Mouse (Mus musculus): ENCODE results near the gene Fkbp3. TPM values are rescaled to one million over a fixed set of nuclear protein-coding genes. Genes with fewer than 3 reads are reported as not detected.
A peak's percentile ranks its signal among the peaks of the same experiment; 100 is the strongest.

The Fkbp3 gene
- polyA plus RNA-seq, 2 experiments, result 66.5 to 152 TPM

GRCm38 (mm10) chr12:65065241-65065640 lies 8.6 kb downstream of the Fkbp3 start:
- TF ChIP-seq EP300 (IDR thresholded peaks at IDR 0.05; ENCODE audit: low read depth) (no peak), CTCF (IDR thresholded peaks at IDR 0.05; ENCODE audit: low read depth) (no peak)
- no peak for DNase-seq (ENCODE audit: low read depth in 3 of 3, low spot score in 3 of 3)
- no peaks in the 10 kb centered on the region for H3K4me1 ChIP-seq (replicated peaks; ENCODE audit: control insufficient read depth in 2 of 2, insufficient read depth in 2 of 2, low read length in 1 of 2)
- peaks cover 38% of the 10 kb centered on the region for H3K36me3 ChIP-seq (replicated peaks; ENCODE audit: control insufficient read depth, insufficient read depth, low read depth)
- no peak overlapping the region for H3K4me3 ChIP-seq (ENCODE audit: insufficient read depth in 1 of 2, low read depth in 2 of 2, low read length in 2 of 2)
- ATAC-seq (ENCODE audit: insufficient read depth), result no peak
- no peak overlapping the region for H3K9ac ChIP-seq (replicated peaks)
- WGBS (ENCODE audit: insufficient replicate concordance), result 31% methylated on average over 2 of the region's 2 CpGs
- no peak overlapping the region for H3K27ac ChIP-seq
- H3K4me2 ChIP-seq (ENCODE audit: low read depth), result no peak overlapping the region
- no peaks in the 10 kb centered on the region for H3K27me3 ChIP-seq (ENCODE audit: control insufficient read depth, insufficient read depth, low read length)
- no peaks in the 10 kb centered on the region for H3K9me3 ChIP-seq (ENCODE audit: control insufficient read depth, low read length)

GRCm38 (mm10) chr12:65061082-65061481 lies 12.7 kb downstream of the Fkbp3 start:
- TF ChIP-seq CTCF (IDR thresholded peaks at IDR 0.05; ENCODE audit: low read depth) (no peak), EP300 (IDR thresholded peaks at IDR 0.05; ENCODE audit: low read depth) (no peak)
- ATAC-seq (ENCODE audit: insufficient read depth) (no peak), DNase-seq (ENCODE audit: low read depth in 3 of 3, low spot score in 3 of 3) (no peak)
- H3K9me3 ChIP-seq (ENCODE audit: control insufficient read depth, low read length), result no peaks in the 10 kb centered on the region
- no peaks in the 10 kb centered on the region for H3K4me1 ChIP-seq (replicated peaks; ENCODE audit: control insufficient read depth in 2 of 2, insufficient read depth in 2 of 2, low read length in 1 of 2)
- no peak overlapping the region for H3K4me3 ChIP-seq (ENCODE audit: insufficient read depth in 1 of 2, low read depth in 2 of 2, low read length in 2 of 2)
- H3K36me3 ChIP-seq (replicated peaks; ENCODE audit: control insufficient read depth, insufficient read depth, low read depth), result peaks cover 49% of the 10 kb centered on the region
- H3K9ac ChIP-seq (replicated peaks), result no peak overlapping the region
- H3K27me3 ChIP-seq (ENCODE audit: control insufficient read depth, insufficient read depth, low read length), result no peaks in the 10 kb centered on the region
- H3K27ac ChIP-seq, result no peak overlapping the region
- H3K4me2 ChIP-seq (ENCODE audit: low read depth), result no peak overlapping the region

- Histone ChIP-seq H3K9me3 (ENCODE audit: control insufficient read depth, low read length) (no peaks in the 10 kb centered on the region), H3K4me3 (ENCODE audit: insufficient read depth in 1 of 2, low read depth in 2 of 2, low read length in 2 of 2) (no peak overlapping the region), H3K9ac (replicated peaks) (no peak overlapping the region), H3K27ac (no peak overlapping the region), H3K4me2 (ENCODE audit: low read depth) (no peak overlapping the region), H3K4me1 (replicated peaks; ENCODE audit: control insufficient read depth in 2 of 2, insufficient read depth in 2 of 2, low read length in 1 of 2) (no peaks in the 10 kb centered on the region), H3K27me3 (ENCODE audit: control insufficient read depth, insufficient read depth, low read length) (no peaks in the 10 kb centered on the region), H3K36me3 (replicated peaks; ENCODE audit: control insufficient read depth, insufficient read depth, low read depth) (peaks cover 46% of the 10 kb centered on the region)
- DNase-seq (ENCODE audit: low read depth in 3 of 3, low spot score in 3 of 3) (no peak), ATAC-seq (ENCODE audit: insufficient read depth) (no peak)
- WGBS (ENCODE audit: insufficient replicate concordance), result 29% methylated on average over 2 of the region's 2 CpGs
- TF ChIP-seq CTCF (IDR thresholded peaks at IDR 0.05; ENCODE audit: low read depth), result no peak
- TF ChIP-seq EP300 (IDR thresholded peaks at IDR 0.05; ENCODE audit: low read depth), result no peak
These were observed 15.6 kb downstream of the Fkbp3 start for GRCm38 (mm10) chr12:65058203-65058602.

GRCm38 (mm10) chr12:65048799-65049198 lies 25.0 kb downstream of the Fkbp3 start:
- Histone ChIP-seq H3K36me3 (replicated peaks; ENCODE audit: control insufficient read depth, insufficient read depth, low read depth) (peaks cover 21% of the 10 kb centered on the region), H3K9ac (replicated peaks) (no peak overlapping the region), H3K27ac (no peak overlapping the region), H3K4me3 (ENCODE audit: insufficient read depth in 1 of 2, low read depth in 2 of 2, low read length in 2 of 2) (no peak overlapping the region), H3K4me1 (replicated peaks; ENCODE audit: control insufficient read depth in 2 of 2, insufficient read depth in 2 of 2, low read length in 1 of 2) (no peaks in the 10 kb centered on the region), H3K4me2 (ENCODE audit: low read depth) (no peak overlapping the region), H3K9me3 (ENCODE audit: control insufficient read depth, low read length) (no peaks in the 10 kb centered on the region), H3K27me3 (ENCODE audit: control insufficient read depth, insufficient read depth, low read length) (no peaks in the 10 kb centered on the region)
- TF ChIP-seq EP300 (IDR thresholded peaks at IDR 0.05; ENCODE audit: low read depth), result no peak
- TF ChIP-seq CTCF (IDR thresholded peaks at IDR 0.05; ENCODE audit: low read depth), result no peak
- DNase-seq (ENCODE audit: low read depth in 3 of 3, low spot score in 3 of 3) (no peak), ATAC-seq (ENCODE audit: insufficient read depth) (no peak)

GRCm38 (mm10) chr12:65037546-65037937 lies 36.3 kb downstream of the Fkbp3 start:
- Histone ChIP-seq H3K4me2 (ENCODE audit: low read depth) (peak overlapping the region; percentile 85), H3K27me3 (ENCODE audit: control insufficient read depth, insufficient read depth, low read length) (no peaks in the 10 kb centered on the region), H3K36me3 (replicated peaks; ENCODE audit: control insufficient read depth, insufficient read depth, low read depth) (no peaks in the 10 kb centered on the region; the same call in 1 of the 2 replicates), H3K9ac (replicated peaks) (peak overlapping the region; percentile 97), H3K4me3 (ENCODE audit: insufficient read depth in 1 of 2, low read depth in 2 of 2, low read length in 2 of 2) (peak overlapping the region; percentile 85 to 99; a peak in 3 of 4 replicates), H3K9me3 (ENCODE audit: control insufficient read depth, low read length) (no peaks in the 10 kb centered on the region), H3K4me1 (replicated peaks; ENCODE audit: control insufficient read depth in 2 of 2, insufficient read depth in 2 of 2, low read length in 1 of 2) (peaks cover 8 to 16% of the 10 kb centered on the region in 2 experiments), H3K27ac (no peak overlapping the region)
- 12% methylated on average over 4 of the region's 4 CpGs for WGBS (ENCODE audit: insufficient replicate concordance)
- DNase-seq (ENCODE audit: low read depth in 3 of 3, low spot score in 3 of 3), result peak in 1 of 3 experiments; percentile 27
- no peak for ATAC-seq (ENCODE audit: insufficient read depth)
- TF ChIP-seq EP300 (IDR thresholded peaks at IDR 0.05; ENCODE audit: low read depth) (no peak), CTCF (IDR thresholded peaks at IDR 0.05; ENCODE audit: low read depth) (no peak)
